Mouse (Mus musculus): Measurements from ENCODE around the gene Maz. TPM values are rescaled to one million over a fixed set of nuclear protein-coding genes. Genes with fewer than 3 reads are reported as not detected.

Maz gene
- polyA plus RNA-seq, 1 experiment from 2014 or later = 139 TPM

- DNase-seq (ENCODE audit: low read depth, low spot score) (no peak), ATAC-seq (no peak)
- ChIA-PET CTCF (interaction anchor here (1.0 to 1.8 kb wide), 3 partner anchors 43 to 83 kb away, joined by 3 to 4 read pairs (median 3); no protein-coding TSS in a partner anchor), POLR2A (interaction anchor here (0.7 to 5.6 kb wide), 5 partner anchors 11 to 62 kb away, joined by 3 to 31 read pairs (median 5); partner anchors contain the start of genes Kif22, Pagr1a and Pagr1b)
- H3K27me3 ChIP-seq = no peaks in the 10 kb centered on the region
- TF ChIP-seq CTCF (IDR thresholded peaks at IDR 0.05) = no peak
- in situ Hi-C loops (cut with MboI; ENCODE audit: low pct_unique_long_range_greater_than_20kb) = no loop called here
These were observed 1.0 kb upstream of the Maz start for GRCm38 (mm10) chr7:127027885-127028284.

DNA sequence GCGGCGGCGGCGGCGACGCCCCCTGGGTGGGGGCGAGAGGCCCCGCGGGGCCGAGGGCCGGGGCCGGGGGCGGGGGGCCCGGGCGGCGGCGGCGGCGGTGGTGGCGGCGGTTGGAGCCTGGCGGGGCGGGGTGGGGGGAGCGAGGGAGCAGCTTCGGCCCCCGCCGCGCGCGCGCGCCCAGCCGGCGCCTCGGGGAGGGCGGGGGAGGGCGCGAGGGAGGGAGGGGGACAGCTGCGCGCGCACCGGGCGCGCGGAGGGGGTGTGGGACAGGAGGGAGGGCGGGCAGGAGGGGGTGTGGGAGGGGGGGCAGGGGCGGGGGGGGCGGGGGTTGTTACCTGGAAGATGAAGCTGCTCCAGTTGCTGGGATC is 237 bp downstream of the Maz start:
- DNase-seq (ENCODE audit: low read depth, low spot score) (no peak), ATAC-seq (peak; percentile 1)
- ChIA-PET CTCF (interaction anchor here (3.3 kb wide), 1 partner anchor 11 kb away, joined by 21 read pairs; the partner anchor contains the start of genes Mvp, Pagr1a and Pagr1b), POLR2A (interaction anchor here (5.6 kb wide), 1 partner anchor 10 kb away, joined by 31 read pairs; the partner anchor contains the start of genes Pagr1a and Pagr1b)
- TF ChIP-seq CTCF (IDR thresholded peaks at IDR 0.05) = no peak
- in situ Hi-C loops (cut with MboI; ENCODE audit: low pct_unique_long_range_greater_than_20kb) = no loop called here
- no peaks in the 10 kb centered on the region for H3K27me3 ChIP-seq

DNA sequence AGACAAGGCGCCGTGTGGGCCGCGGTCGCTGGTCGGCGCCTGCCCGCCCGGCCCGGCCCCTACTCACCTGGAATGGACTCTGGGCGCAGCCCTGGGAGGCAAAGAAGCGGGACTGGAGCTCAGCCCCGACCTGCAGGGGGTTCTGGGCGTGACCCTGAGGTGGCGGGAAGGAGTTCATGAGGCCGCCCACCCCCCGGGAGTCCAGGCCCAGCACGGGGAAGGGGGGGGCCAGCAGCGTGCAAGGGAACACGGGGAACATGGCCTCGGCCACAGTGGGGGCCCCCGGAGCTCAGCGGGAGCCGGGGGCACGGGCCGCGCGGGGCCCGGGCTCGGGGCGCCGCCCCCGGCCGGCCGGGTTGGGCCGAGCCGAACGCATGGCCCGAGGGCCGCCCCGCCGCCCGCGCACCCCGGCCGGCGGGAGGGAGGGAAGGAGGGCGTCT is 656 bp downstream of the Maz start:
- POLR2A ChIA-PET = interaction anchor here (1.6 to 5.6 kb wide), 2 partner anchors 10 to 77 kb away, joined by 9 to 31 read pairs; partner anchors contain the start of genes Pagr1a and Pagr1b
- ATAC-seq (peak; percentile 26), DNase-seq (ENCODE audit: low read depth, low spot score) (no peak)
- no peaks in the 10 kb centered on the region for H3K27me3 ChIP-seq
- CTCF ChIA-PET = interaction anchor here (3.3 kb wide), 1 partner anchor 11 kb away, joined by 21 read pairs; the partner anchor contains the start of genes Mvp, Pagr1a and Pagr1b
- in situ Hi-C loops (cut with MboI; ENCODE audit: low pct_unique_long_range_greater_than_20kb) = no loop called here
- no peak for TF ChIP-seq CTCF (IDR thresholded peaks at IDR 0.05)

- CTCF ChIA-PET = interaction anchor here (0.8 to 3.3 kb wide), 2 partner anchors 10 to 76 kb away, joined by 3 to 21 read pairs; partner anchors contain the start of genes Mvp, Pagr1a and Pagr1b
- TF ChIP-seq CTCF (IDR thresholded peaks at IDR 0.05) = no peak
- H3K27me3 ChIP-seq = no peaks in the 10 kb centered on the region
- DNase-seq (ENCODE audit: low read depth, low spot score) (no peak), ATAC-seq (no peak)
- POLR2A ChIA-PET = interaction anchor here (1.6 to 5.6 kb wide), 2 partner anchors 9 to 77 kb away, joined by 9 to 31 read pairs; partner anchors contain the start of genes Pagr1a and Pagr1b
- in situ Hi-C loops (cut with MboI; ENCODE audit: low pct_unique_long_range_greater_than_20kb) = no loop called here
These were observed 1.2 kb downstream of the Maz start for GRCm38 (mm10) chr7:127025556-127026160.

DNA sequence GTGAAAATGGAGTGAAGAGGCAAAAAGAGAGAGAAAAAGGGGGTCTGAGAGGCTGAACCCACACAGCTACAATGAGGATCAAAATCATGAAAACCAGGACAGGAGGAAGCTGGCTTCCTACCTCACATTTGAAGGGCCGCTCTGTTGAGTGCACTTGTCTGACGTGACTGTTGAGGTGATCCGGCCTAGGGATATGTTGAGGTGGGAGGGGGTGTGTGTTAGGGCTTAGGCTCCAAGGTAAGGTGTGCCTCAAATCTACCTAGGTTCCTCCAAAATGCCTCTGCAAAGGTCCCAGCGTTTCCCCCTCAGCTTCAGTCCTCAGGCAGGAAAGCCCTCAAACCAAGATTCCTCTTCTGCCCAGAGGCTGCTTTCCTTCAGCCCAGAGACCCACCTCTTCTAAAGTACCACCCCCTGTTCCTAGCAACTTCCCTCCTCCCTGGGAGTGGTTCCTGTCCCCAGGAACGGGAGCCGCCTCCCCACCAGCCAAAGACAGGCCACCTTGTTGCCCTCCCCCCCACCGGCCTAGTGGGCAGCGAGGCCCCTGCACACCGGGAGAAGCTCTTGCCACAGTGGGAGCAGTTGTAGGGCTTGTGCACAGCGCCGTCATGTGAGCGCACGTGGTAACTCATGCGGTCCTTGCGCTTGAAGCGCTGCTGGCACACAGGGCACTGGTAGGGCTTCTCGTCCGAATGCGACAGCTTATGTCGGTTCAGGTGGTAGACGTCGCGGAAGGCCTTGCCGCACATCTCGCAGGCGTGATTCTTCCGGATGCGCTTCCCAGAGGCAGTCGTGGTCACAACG is 1.9 kb downstream of the Maz start:
- H3K27me3 ChIP-seq = no peaks in the 10 kb centered on the region
- POLR2A ChIA-PET = interaction anchor here (0.6 to 5.6 kb wide), 5 partner anchors 8 to 78 kb away, joined by 4 to 31 read pairs (median 5); partner anchors contain the start of genes Mvp, Pagr1a and Pagr1b
- DNase-seq (ENCODE audit: low read depth, low spot score) = no peak
- TF ChIP-seq CTCF (IDR thresholded peaks at IDR 0.05) = no peak
- ATAC-seq = peak; percentile 23
- CTCF ChIA-PET = interaction anchor here (0.8 to 3.3 kb wide), 4 partner anchors 10 to 86 kb away, joined by 3 to 21 read pairs (median 4); partner anchors contain the start of genes Mvp, Pagr1a and Pagr1b
- in situ Hi-C loops (cut with MboI; ENCODE audit: low pct_unique_long_range_greater_than_20kb) = no loop called here

DNA sequence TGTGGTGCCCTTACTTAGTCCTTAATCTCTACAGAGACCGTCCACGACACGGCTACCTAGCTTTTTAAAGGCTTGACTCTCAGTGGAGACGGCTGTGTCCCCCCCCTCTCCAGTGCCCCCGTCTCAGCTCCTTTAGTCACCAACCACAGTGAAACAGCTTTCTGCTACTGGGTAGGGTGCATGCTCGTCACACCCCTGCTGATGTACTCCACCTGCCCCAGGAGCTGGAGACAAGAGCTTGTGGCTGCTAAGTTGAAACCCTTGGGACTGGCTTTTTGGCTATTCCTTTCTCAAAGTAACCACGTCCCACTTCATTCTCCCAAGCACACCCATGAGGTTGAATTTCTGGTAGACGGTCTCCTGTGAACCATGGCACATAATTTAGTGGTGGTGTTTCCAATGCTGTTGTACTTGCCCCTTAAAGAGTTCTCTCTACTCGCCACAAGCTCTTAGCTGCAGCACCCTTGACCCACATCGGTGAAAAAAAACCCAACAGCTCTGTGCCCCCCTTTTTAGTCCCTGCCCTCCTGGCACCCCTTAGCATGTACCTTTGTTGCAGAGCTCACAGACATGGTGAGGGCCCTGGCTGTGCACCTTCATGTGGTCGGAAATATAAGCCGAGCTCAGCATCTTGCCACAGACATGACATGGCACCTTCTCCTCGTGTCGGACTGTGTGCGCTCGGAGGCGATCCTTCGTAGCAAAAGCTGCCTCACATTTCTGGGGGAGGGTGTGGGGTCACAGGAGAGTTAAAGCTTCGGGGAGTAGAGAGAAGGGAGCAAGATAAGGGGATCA is 2.7 kb downstream of the Maz start:
- DNase-seq (ENCODE audit: low read depth, low spot score) (no peak), ATAC-seq (no peak)
- CTCF ChIA-PET = interaction anchor here (1.0 to 3.3 kb wide), 3 partner anchors 9 to 87 kb away, joined by 3 to 21 read pairs (median 4); partner anchors contain the start of genes Mvp, Pagr1a and Pagr1b
- TF ChIP-seq CTCF (IDR thresholded peaks at IDR 0.05) = no peak
- in situ Hi-C loops (cut with MboI; ENCODE audit: low pct_unique_long_range_greater_than_20kb) = no loop called here
- POLR2A ChIA-PET = interaction anchor here (0.6 to 5.6 kb wide), 8 partner anchors 7 to 609 kb away, joined by 3 to 31 read pairs (median 4); partner anchors contain the start of genes Mvp, Pagr1a and Pagr1b
- H3K27me3 ChIP-seq = no peaks in the 10 kb centered on the region

- in situ Hi-C loops (cut with MboI; ENCODE audit: low pct_unique_long_range_greater_than_20kb) = no loop called here
- TF ChIP-seq CTCF (IDR thresholded peaks at IDR 0.05) = no peak
- DNase-seq (ENCODE audit: low read depth, low spot score) (no peak), ATAC-seq (no peak)
- POLR2A ChIA-PET = interaction anchor here (0.6 to 5.6 kb wide), 2 partner anchors 7 to 609 kb away, joined by 3 to 31 read pairs; partner anchors contain the start of genes Pagr1a and Pagr1b
- H3K27me3 ChIP-seq = no peaks in the 10 kb centered on the region
- CTCF ChIA-PET = interaction anchor here (3.3 kb wide), 1 partner anchor 8 kb away, joined by 21 read pairs; the partner anchor contains the start of genes Mvp, Pagr1a and Pagr1b
These were observed 3.6 kb downstream of the Maz start for GRCm38 (mm10) chr7:127023272-127023691.

GRCm38 (mm10) chr7:127022528-127023271 is 4.1 kb downstream of the Maz start:
- in situ Hi-C loops (cut with MboI; ENCODE audit: low pct_unique_long_range_greater_than_20kb) = no loop called here
- no peak for DNase-seq (ENCODE audit: low read depth, low spot score)
- CTCF ChIA-PET = no interaction called here
- POLR2A ChIA-PET = no interaction called here
- TF ChIP-seq CTCF (IDR thresholded peaks at IDR 0.05) = no peak
- H3K27me3 ChIP-seq = no peaks in the 10 kb centered on the region
- ATAC-seq = no peak

Measured in Patski (cell line).